Comparison of ENCODE assay signal across 10 mouse cellular contexts in genomic region chr5:149611476-149612164, GRCm38 (mm10). TPM values are rescaled to one million over a fixed set of nuclear protein-coding genes. Genes with fewer than 3 reads are reported as not detected.
A peak's percentile ranks its signal among the peaks of the same experiment; 100 is the strongest.
DNase-seq lines count a peak whose midpoint lies in the region; ATAC-seq lines count a peak whose summit lies in the region.
"Had no signal": no experiment of that assay in that cellular context is flagged by ENCODE, and none has a peak within 500 bp of the region (broad histone marks: within the 10 kb centered on the region; RNA-seq: fewer than 3 reads in every experiment).

No protein-coding gene starts in this region.

- WGBS in forebrain, embryonic 12.5 days: 67% methylated on average over 16 of the region's 16 CpGs
- WGBS in neural tube, embryonic 11.5 days: 71% methylated on average over 16 of the region's 16 CpGs

- H3K4me1 ChIP-seq in forebrain, embryonic 12.5 days: peaks cover 2% of the 10 kb centered on the region; the same call in 1 of the 2 replicates
- H3K4me1 ChIP-seq in neural tube, embryonic 11.5 days (ENCODE audit: control insufficient read depth, insufficient read depth, low read length): 0 out of 2 replicates have a peak, but pooled peaks cover 3% of the 10 kb centered on the region
- H3K4me1 ChIP-seq: heart, embryonic 10.5 days had no signal

- H3K9ac ChIP-seq in forebrain, embryonic 12.5 days: no peak overlapping the region
- no peak overlapping the region for H3K9ac ChIP-seq in neural tube, embryonic 11.5 days (ENCODE audit: low read length)
- H3K9ac ChIP-seq: limb, embryonic 13.5 days had no signal

- ATAC-seq in forebrain, embryonic 12.5 days (ENCODE audit: low FRiP score): no peak
- no peak for ATAC-seq in neural tube, embryonic 11.5 days (ENCODE audit: insufficient read depth, low FRiP score, low TSS enrichment)
- no peak for ATAC-seq in monocyte, adult 5-6 weeks (replicated peaks; ENCODE audit: insufficient number of reproducible peaks, low FRiP score, low TSS enrichment, poor library complexity, severe bottlenecking)

- H3K9me3 ChIP-seq in forebrain, embryonic 12.5 days: no peaks in the 10 kb centered on the region
- no peaks in the 10 kb centered on the region for H3K9me3 ChIP-seq in neural tube, embryonic 11.5 days (ENCODE audit: control insufficient read depth, low read length)
- H3K9me3 ChIP-seq: heart, embryonic 10.5 days; limb, embryonic 13.5 days had no signal

- peak overlapping the region; percentile 21; the same call in 1 of the 2 replicates for H3K27ac ChIP-seq in forebrain, embryonic 12.5 days
- H3K27ac ChIP-seq in neural tube, embryonic 11.5 days (ENCODE audit: low read depth, low read length): 0 out of 2 replicates have a peak overlapping the region, but pooled peaks have one; percentile 20
- H3K27ac ChIP-seq: heart, embryonic 10.5 days; limb, embryonic 13.5 days had no signal

- intact Hi-C loops in left cerebral cortex, postnatal 14 days (cut with DNase I): loop anchor here (5.0 kb wide), 1 partner anchor 74 kb away; no protein-coding TSS in a partner anchor
- intact Hi-C loops in left cerebral cortex, postnatal 36 days (cut with DNase I): no loop called here

- peak; percentile 22 to 45 for DNase-seq in left cerebral cortex, postnatal 14 days (ENCODE audit: low spot score in 2 of 2)
- DNase-seq in left cerebral cortex, postnatal 36 days (ENCODE audit: low spot score in 2 of 2): no peak
- peak; percentile 79 for DNase-seq in kidney, adult 9 months
- no peak for DNase-seq in neural tube, embryonic 11.5 days (ENCODE audit: low spot score)
- no peak for DNase-seq in adipocyte (ENCODE audit: low spot score)
- DNase-seq in frontal cortex, postnatal 14 days (ENCODE audit: low spot score in 2 of 2): no peak

- no peak overlapping the region for H3K4me2 ChIP-seq in forebrain, embryonic 12.5 days
- H3K4me2 ChIP-seq in neural tube, embryonic 11.5 days (ENCODE audit: low read depth): no peak overlapping the region
- H3K4me2 ChIP-seq: limb, embryonic 13.5 days had no signal

- peaks cover 32% of the 10 kb centered on the region for H3K36me3 ChIP-seq in forebrain, embryonic 12.5 days (replicated peaks)
- H3K36me3 ChIP-seq in neural tube, embryonic 11.5 days (ENCODE audit: control insufficient read depth, insufficient read depth, low read length): peaks cover 4% of the 10 kb centered on the region; the same call in 1 of the 2 replicates

- no peaks in the 10 kb centered on the region for H3K27me3 ChIP-seq in forebrain, embryonic 12.5 days
- no peaks in the 10 kb centered on the region for H3K27me3 ChIP-seq in neural tube, embryonic 11.5 days (ENCODE audit: control insufficient read depth, insufficient read depth, low read length)
- H3K27me3 ChIP-seq: limb, embryonic 13.5 days had no signal

- H3K4me3 ChIP-seq in forebrain, embryonic 12.5 days (replicated peaks): no peak overlapping the region
- H3K4me3 ChIP-seq in neural tube, embryonic 11.5 days (ENCODE audit: low read depth, low read length): no peak overlapping the region
- H3K4me3 ChIP-seq: heart, embryonic 10.5 days; limb, embryonic 13.5 days had no signal

RNA-seq across cellular contexts. Expression of gene Hsph1, which starts 24.6 kb away (rescaled TPM):
- total RNA-seq in left cerebral cortex, postnatal 14 days (2021): 100 to 1,000 TPM; 251 to 280 TPM
- 100 to 1,000 TPM; 322 to 355 TPM for total RNA-seq in left cerebral cortex, postnatal 36 days (2021)
- polyA plus RNA-seq in forebrain, embryonic 12.5 days (2016; fragmentation: Nextera tagmentation; extraction: Ambion mirVana): 123 and 129 TPM in 2 replicates
- polyA plus RNA-seq in neural tube, embryonic 11.5 days (2014; fragmentation: Nextera tagmentation; extraction: Ambion mirVana): 133 and 139 TPM in 2 replicates
- 27.5 to 77.0 TPM (median 49.1 TPM) in 3 replicates for total RNA-seq in monocyte, adult 5-6 weeks (2017)

Comparison
In these comparisons a context has a peak if more than half of its experiments do, and no peak if none do; other contexts are left out.
1. DNase-seq: peak in left cerebral cortex, postnatal 14 days (2 of 2) and kidney, adult 9 months (single experiment); none in left cerebral cortex, postnatal 36 days (0 of 2), neural tube, embryonic 11.5 days (single experiment), adipocyte (single experiment) and frontal cortex, postnatal 14 days (0 of 2).